Mouse (Mus musculus) urinary bladder, adult 2 months (tissue): ENCODE measurements around the gene Serpina3i. TPM values are rescaled to one million over a fixed set of nuclear protein-coding genes. Genes with fewer than 3 reads are reported as not detected.

ENCODE experiments used
- DNase-seq: peaks from one replicate; pipeline ENCODE4 v3.0.0; 2022; ENCODE audit warnings: low spot score
- polyA plus RNA-seq: library from polyadenylated mRNA; depleted of rRNA; stranded (reverse); fragments of >200 nt; gene quantifications from 2 replicates; pipeline ENCODE4 v1.2.3, GENCODE M21; 2012; rRNA removed

Serpina3i gene
- polyA plus RNA-seq, 1 experiment: 0.36 TPM

DNA sequence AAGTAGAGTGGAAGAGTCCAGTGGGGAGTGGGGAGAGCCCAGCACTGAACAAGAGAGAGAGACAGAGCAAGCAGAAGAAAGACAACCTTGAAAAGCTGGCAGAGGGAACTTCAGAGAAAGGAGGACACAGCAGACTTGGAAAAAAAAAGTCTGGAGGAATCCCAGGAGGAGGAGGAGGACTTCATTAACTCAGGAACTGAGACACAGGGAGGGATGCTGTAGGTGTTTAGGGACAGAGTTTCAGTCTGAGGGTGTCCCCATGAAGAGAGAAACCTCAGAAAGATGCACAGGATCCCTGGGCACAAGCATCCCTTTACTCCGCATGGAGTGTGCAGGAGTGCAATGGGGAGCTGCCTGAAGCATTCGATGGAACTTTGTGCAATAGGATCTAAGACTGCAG lies 35.1 kb downstream of the Serpina3i start:
- no peak for DNase-seq

DNA sequence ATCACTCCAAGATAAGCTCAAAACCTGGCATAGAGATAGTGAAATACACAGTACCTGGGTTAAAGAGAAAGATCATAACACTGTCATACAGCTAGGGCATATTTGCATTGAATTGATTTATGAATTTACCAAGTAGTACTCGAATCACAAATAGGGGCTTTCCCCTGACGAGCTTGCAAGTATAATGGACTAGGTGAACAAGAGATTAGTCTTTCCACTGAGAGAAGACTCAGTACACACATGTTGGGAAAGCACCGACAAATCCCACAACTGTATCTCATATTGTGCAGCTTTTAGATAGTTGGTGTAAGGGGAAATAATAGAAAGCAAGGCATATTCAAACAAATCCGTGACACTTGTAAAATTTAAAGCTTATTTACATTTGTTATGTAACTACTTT lies 43.1 kb downstream of the Serpina3i start:
- DNase-seq: no peak

DNA sequence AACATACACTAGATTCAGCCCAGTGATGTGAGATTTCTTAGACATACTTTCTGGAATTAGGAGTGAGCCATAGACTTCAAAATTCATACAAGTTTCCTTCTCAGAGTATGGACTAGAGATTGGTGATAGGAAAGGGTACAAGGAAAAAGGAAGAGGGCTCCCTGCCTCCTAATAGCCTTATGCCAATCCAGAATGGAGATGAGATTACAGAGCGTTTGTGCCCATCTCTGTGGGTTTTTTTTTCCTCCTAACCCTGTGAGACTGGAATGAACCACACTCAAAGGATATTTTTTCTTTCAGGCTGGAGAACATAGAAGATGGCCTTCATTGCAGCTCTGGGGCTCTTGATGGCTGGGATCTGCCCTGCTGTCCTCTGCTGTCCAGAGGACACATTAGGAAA lies 51.3 kb downstream of the Serpina3i start, which contains the start of gene Serpina3j:
Gene Serpina3j (plus strand): TSS at position 301 of the 400 bp plus-strand sequence.
- DNase-seq: no peak

Other genes with a start within 250 kb of the Serpina3i start
- gene Serpina9, start 249.4 kb upstream of the Serpina3i start, polyA plus RNA-seq: 0.01 TPM in 1 of 2 replicates, not detected in the other
- gene Serpina12, start 218.7 kb upstream of the Serpina3i start, polyA plus RNA-seq: not detected in 2 replicates
- gene Serpina5, start 162.0 kb upstream of the Serpina3i start, polyA plus RNA-seq: not detected in 2 replicates
- gene Serpina3a, start 150.4 kb upstream of the Serpina3i start, polyA plus RNA-seq: not detected in 2 replicates
- 0.84 and 1.7 TPM in 2 replicates for gene Serpina3b, start 135.1 kb upstream of the Serpina3i start, polyA plus RNA-seq
- gene Serpina3c, start 109.3 kb upstream of the Serpina3i start, polyA plus RNA-seq: 4.5 and 5.4 TPM in 2 replicates
- gene Serpina3f, start 48.6 kb upstream of the Serpina3i start, polyA plus RNA-seq: 0.43 and 1.2 TPM in 2 replicates
- 12.6 and 18.0 TPM in 2 replicates for gene Serpina3g, start 26.9 kb upstream of the Serpina3i start, polyA plus RNA-seq
- gene Serpina3j, start 51.4 kb downstream of the Serpina3i start, polyA plus RNA-seq: 0.10 and 0.13 TPM in 2 replicates
- 0.22 and 0.25 TPM in 2 replicates for gene Serpina3k, start 75.4 kb downstream of the Serpina3i start, polyA plus RNA-seq
- 0.76 and 1.3 TPM in 2 replicates for gene Serpina3m, start 75.4 kb downstream of the Serpina3i start, polyA plus RNA-seq
- 95.8 and 133 TPM in 2 replicates for gene Serpina3n, start 143.6 kb downstream of the Serpina3i start, polyA plus RNA-seq
- 0.04 TPM in 1 of 2 replicates, not detected in the other for gene Gsc, start 210.2 kb downstream of the Serpina3i start, polyA plus RNA-seq